Mouse (Mus musculus) hindlimb bud, embryonic 11.5 days (tissue): ENCODE measurements around the gene Rbm41.

Experiments
- DNase-seq: peaks from one replicate; pipeline ENCODE4 v3.0.0-alpha.2; 2012; ENCODE audit warnings: low read depth, low spot score; ENCODE audit errors: extremely low spot score

Gene Rbm41

DNA sequence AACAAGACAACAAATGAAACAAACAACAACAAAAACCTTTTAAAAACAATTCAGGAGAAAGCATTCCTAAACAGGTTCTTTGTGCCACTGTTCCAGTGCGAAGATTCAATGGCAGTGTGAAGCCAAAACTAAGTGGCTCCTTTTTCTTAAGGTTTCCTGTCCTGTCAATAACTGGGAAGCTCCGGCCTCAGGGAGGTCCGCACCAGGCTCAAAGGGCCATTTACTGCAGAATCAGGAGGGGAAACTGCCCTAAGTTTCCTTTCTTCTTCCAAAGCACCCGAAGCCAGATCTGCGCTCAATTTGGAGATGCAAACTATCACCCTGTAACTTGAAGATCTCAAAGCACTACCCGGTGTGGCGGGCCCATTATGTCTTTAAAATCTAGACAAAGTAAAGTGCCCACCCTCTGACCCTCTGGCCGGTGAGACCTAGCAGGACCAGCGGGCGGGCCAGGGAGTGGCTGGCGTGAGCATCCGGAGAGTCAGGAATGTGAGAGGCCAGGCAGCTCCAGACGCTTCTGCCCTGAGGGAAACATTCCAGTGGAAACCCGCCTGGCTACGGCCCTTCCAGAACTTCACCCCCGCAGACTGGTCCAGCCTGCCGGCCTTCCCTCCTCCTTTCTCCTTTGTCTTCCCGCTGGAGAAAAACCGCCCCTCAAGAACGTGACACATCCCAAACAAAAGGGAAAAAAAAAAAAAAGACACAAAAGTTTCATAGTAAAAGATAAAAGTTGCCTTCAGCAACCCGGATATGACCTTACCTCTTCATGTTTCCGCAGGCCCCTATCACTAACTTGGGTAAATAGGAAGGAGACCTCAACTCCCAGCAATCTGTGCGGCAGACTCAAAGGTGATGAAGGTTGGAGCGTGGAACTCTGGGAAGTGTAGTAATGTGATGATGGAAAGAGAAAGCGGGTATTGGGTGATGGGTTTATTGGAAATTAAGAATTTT, at the start of gene Rbm41:
Rbm41 (minus strand) TSS at position 856 of the 951 bp plus-strand sequence.
- DNase-seq: peak; percentile 39

DNA sequence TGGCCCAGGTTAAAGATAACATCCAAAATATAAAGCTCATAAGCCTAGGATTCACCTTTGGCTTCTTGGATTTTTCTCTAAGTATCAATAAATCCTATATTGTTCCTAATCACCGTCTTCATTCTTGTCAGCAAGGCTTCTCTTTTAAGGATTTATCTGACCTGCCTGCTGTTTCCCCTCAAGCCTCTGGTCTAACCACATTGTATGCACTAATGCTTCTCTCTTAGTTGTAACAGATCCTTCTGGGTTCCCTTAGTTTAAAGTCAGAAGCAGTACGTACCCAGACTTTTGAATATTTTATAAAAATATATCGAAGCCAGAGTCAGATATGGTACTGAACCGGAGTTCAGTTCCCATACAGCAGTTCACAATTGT, 283 bp upstream of the Rbm41 start:
- DNase-seq: no peak

DNA sequence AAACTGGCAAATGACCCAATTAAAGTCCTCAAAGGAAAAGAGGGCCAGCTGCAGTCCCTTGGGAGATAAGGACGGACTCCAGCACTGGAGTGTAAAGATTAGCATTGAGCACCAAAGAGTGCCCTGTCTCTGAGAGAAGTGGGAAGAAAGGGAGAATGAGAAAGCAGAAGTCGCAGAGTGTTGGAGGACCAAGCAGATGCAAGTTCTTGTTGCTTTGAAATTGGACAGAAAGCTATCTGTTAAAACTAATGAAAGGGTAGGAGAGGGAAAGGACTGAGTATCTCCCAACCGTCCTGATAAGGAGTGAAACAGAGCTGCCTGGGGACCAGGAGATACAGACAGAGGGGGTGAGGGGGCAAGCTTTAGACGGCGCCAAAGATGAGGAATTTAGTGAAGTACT, 16.3 kb downstream of the Rbm41 start:
- DNase-seq: no peak

DNA sequence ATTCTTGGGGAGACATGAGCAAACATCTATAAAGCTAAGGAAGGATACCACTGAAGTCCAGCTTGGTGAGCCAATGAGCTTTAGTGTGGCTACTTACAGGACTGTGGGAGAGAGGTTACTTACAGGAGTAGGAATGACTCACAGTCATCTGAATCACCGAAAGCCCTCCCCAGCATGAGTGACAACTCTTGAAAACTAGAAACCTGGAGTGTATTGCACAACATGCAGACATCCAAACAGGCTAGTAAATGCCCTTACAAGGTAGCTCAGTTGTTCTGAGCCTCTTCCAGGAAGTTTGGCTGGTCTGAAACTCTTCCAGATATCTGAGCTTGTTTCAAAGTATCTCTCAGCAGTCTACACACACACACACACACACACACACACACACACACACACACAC, 64.9 kb downstream of the Rbm41 start:
- DNase-seq: no peak

DNA sequence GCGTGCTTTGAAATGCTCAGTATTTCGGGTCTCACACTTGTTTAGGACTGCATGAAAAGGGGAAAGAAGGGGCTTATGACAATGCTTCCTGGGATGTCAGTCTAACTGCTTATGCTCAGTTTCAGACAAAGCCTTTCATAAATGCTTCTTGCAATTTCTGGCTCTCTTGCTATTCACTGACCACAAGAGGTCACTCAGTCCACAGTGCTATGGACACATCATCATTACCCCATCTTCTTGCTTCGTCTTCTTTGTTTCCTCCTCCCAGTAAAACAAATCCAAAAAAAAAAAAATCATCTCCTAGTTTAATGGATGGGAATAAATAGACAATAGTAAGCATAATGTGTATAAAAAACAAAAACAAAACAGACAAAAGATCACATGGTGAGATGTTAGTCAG, 65.9 kb downstream of the Rbm41 start:
- no peak for DNase-seq

DNA sequence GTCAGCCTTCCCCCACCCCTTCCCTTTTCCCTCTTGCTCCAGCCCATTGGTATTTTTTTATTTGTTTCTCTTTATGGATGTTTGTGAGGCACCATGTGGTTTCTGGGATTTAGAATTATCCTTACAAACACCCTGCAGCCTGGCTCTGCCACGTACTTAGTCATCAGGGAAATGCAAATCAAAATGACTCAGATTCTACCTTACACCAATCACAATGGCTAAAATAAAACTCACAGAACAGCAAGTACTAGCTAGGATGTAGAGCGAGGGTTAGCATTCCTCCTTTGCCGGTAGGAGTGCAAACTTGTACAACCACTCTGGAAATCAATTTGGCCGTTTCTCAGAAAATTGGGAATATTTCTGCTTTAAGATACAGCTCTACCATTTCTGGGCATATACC, 77.8 kb downstream of the Rbm41 start:
- DNase-seq: no peak

DNA sequence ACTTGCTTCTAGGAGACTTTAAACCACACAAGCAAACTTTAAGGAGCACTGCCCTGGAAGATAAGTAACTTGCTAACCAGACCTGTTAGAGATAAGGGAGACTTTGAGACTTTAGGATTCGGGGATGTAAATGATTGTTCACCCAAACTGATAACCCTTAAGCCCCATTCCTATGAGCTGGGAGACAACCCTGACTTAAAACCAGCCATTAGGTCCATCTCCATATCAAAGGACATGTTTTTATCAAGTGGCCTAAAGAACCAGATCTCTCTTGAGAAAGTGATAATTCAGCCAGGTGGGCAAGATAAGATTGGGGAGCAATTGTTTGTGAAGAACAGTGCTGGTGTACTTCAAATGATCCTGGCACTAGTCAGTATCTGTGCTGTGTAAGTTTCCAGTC, 107.0 kb downstream of the Rbm41 start:
- no peak for DNase-seq

DNA sequence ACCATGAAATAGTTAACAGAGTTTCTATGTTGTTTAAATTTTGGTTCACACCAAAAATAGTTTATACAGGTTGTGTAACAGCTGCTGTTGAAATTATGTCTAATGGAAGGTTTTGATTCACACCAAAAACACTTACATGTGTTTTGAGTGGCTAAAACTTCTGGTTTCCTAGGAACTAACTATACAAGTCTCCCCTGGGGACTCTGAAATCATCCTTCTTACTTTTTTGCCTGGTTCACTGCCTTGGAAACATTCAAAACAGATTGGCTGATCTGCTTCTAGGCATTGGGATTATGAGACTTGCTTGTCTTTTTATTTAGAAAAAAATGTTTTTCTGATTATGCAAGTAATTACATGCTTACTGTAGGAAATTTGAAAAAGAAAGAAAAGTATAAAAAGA, 115.2 kb downstream of the Rbm41 start:
- no peak for DNase-seq

DNA sequence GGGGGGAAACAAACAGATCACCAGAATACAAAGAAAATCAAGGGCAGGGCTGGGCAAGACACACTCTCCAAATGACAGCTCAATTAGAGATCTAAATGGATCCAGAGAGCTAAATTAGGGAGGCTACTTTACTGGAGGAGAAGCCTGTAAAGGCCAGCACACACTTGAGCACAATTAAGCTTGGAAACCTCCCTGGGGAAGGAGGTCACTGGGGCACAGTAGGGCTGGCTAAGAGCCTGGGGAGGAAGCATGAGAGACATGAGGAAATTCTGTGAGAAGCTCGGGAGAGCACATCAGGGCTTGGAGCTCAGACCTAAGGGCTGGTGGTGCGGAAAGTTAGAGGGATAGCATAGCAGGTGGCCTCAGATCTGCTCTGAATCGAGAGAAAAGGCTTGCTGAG, 120.5 kb downstream of the Rbm41 start:
- DNase-seq: no peak

DNA sequence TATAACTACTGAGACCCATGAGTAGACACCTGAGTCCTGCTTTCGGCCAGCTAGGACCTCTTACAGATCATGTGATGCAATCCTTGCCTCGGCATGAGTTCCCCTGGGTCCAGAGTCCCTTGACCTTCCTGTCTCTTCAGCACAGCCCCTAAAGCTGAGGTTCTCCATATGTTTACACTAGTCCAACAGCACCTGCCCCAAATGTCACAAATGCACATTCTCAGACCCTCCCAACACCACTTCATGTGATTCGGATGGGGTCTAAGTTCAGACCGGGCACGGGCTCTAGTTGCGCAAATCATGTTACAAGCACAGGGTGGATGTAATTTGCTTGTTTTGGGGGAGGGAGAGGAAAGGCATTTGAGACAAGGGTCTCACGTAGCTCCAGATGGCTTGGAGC, 121.3 kb downstream of the Rbm41 start:
- DNase-seq: no peak

DNA sequence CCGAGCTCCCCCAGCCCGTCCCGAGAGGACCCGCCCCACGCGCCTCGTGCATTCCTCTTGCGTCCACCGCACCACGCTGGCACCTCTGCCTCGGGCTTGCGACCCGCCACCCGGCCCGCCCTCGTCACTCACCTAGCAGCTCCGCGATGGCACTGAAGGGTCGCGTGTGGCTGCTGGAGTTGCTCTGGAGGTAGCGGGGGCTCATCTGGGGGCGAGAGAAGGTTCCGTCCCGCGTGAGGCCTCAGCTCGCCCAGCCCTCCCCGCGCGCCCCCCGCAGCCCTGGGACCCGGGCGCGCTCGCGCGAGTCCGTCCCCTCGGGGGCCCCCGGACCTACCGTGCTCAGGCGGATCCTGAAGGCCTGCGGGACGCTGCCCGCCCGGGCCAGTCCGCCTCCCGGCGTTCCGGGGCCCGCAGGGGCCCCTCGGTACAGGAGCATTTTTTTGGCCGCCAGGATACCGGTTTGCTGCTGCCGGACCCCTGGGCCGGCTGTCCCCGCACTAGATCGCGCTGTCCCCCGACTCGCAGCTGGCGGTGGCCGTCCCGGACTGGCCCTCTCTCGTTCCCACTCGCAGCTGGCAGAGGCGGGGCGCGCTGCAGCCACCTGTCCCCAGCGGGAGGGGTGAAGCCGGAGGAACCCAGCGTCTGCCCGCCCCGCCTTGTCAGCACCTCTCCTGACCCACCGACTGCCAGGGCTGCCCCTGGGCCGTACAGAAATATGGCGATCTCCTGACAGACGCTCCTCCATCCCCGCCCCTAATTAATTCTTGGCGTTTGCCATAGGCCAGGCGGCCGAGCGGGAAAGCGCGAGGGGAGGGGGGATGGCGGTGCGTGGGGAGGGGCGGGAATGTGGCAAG, 127.2 kb downstream of the Rbm41 start, which contains the start of gene Morc4:
Morc4 (minus strand) TSS at position 740 of the 854 bp plus-strand sequence.
- DNase-seq: no peak

DNA sequence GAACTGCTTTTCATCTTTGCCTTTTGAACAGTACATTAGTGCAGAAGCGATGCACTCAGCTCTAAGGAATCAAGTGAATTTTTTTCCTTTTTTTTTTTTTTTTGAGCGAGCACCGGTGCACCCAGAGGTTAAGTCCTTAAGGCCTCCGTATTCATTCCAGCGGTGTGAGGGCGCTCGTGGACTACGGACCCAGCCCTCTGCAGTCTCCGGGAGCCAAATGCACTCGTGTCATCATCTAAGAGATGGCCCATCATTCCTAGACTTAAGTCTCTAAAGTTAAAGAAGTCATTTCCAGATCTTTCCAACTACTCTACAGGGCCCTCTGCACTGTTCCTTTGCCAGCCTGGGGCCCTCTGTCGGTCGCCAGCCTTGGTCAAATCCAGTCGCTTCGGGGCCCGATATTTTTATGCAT, 128.1 kb downstream of the Rbm41 start:
- DNase-seq: no peak

DNA sequence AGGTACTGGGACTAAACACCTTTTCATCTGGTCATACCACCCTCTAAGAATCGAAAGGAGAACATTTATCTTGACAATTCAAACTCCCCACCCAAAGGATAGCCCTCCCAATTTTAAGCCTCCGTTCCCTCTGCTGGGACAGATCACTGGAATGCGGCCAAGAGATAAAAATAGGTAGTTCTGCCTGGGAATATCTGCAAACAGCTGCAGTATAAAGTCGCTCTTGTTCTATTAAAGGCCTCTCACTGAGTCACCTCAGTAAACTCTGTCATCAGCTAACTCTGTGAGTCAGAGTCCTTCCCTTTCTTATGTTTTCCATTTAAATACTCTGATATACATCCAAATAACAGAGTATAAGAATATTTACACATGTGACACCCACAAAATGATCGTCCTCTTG, 139.0 kb downstream of the Rbm41 start:
- no peak for DNase-seq

DNA sequence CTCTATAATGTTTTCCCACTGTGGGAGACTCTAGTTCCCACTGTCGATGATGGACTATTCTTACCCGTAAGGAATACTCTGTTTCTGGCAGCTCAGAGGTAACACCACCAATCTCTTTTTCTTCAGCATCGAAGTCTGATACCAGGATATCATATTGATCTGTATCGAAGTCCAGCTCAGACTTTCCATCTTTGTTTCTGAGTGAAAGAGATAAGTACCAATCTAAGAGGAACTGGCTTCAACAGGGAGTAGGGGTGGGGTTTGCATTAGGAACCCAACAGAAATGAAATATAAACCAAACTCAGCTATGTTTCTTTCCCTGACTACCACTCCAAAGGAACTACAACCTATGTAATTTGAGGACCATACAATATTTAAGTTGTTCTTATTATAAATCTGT, 143.6 kb downstream of the Rbm41 start:
- no peak for DNase-seq

DNA sequence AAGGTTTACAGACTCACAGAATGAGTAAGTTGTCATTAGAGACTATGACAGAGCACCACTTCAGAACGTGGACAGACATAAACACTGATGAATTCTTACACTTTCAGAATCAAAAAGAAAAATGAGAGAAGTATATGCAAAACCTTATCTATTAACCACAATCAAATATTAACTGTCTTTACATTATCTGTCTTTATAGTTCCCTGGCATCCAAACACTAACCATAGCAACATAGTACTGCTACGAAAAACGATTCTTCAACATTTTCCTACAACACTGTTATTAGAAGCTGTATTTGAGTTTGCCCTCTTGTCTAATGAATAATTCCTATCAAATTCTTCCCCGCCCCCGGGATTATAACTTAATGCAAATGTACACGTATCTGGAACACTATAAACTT, 157.3 kb downstream of the Rbm41 start:
- no peak for DNase-seq
